Mouse (Mus musculus) liver, embryonic 14.5 days (tissue): ENCODE data around the gene Lrrc43. TPM values are rescaled to one million over a fixed set of nuclear protein-coding genes. Genes with fewer than 3 reads are reported as not detected.
A peak's percentile ranks its signal among the peaks of the same experiment; 100 is the strongest.

Experiments
- ATAC-seq: fragments of 200-750 bp; cut with Nextera tagmentation; 2 replicates; pipeline ENCODE4 v1.8.0; 2017; ENCODE audit warnings: moderate number of reproducible peaks, mild to moderate bottlenecking, moderate library complexity; ENCODE audit not compliant: insufficient read depth
- DNase-seq, 3 experiments: peaks; one replicate each; pipeline ENCODE4 v3.0.0-alpha.2; 2012 to 2013; ENCODE audit warnings: low read depth in 3 of 3, low spot score in 3 of 3
- H3K27ac ChIP-seq: fragments of 300-500 bp; sonication (generic); 2 replicates; pipeline ENCODE4 v1.5.1; 2014; ENCODE audit warnings: moderate library complexity, mild to moderate bottlenecking, control low read depth, inconsistent platforms
- H3K27me3 ChIP-seq: fragments of 300-500 bp; sonication (generic); 2 replicates; pipeline ENCODE4 v1.6.1; 2014; ENCODE audit warnings: mild to moderate bottlenecking, low read length, moderate library complexity; ENCODE audit not compliant: control insufficient read depth, insufficient read depth
- H3K36me3 ChIP-seq: fragments of 300-500 bp; sonication (generic); replicated peaks from 2 replicates; pipeline ENCODE4 v1.6.1; 2014; ENCODE audit warnings: low read depth; ENCODE audit not compliant: control insufficient read depth, insufficient read depth
- H3K4me1 ChIP-seq, 2 experiments: fragments of 200-500 bp in 1 of 2; fragments of 300-500 bp in 1 of 2; sonication (generic) in 1 of 2; replicated peaks; 2 replicates each; pipeline ENCODE4 v1.6.1; 2012 to 2014; ENCODE audit warnings: antibody characterized with exemption in 1 of 2, inconsistent platforms in 1 of 2, low read length in 1 of 2; ENCODE audit not compliant: control insufficient read depth in 2 of 2, insufficient read depth in 2 of 2
- H3K4me2 ChIP-seq: fragments of 300-500 bp; sonication (generic); 2 replicates; pipeline ENCODE4 v1.6.1; 2014; ENCODE audit warnings: low read depth, mild to moderate bottlenecking, control low read depth, moderate library complexity
- H3K4me3 ChIP-seq, 2 experiments: fragments of 200-500 bp in 1 of 2; fragments of 300-500 bp in 1 of 2; sonication (generic) in 1 of 2; 2 replicates each; pipeline ENCODE4 v1.5.1; 2012 to 2014; ENCODE audit warnings: low read depth in 2 of 2, low read length in 2 of 2, mild to moderate bottlenecking in 2 of 2, control low read depth in 1 of 2, inconsistent platforms in 1 of 2, moderate library complexity in 1 of 2; ENCODE audit not compliant: insufficient read depth in 1 of 2
- H3K9ac ChIP-seq: fragments of 300-500 bp; sonication (generic); replicated peaks from 2 replicates; pipeline ENCODE4 v1.6.1; 2014; ENCODE audit warnings: mild to moderate bottlenecking, control low read depth, moderate library complexity
- H3K9me3 ChIP-seq: fragments of 300-500 bp; sonication (generic); 2 replicates; pipeline ENCODE4 v1.6.1; 2016; ENCODE audit warnings: low read length, mixed read lengths; ENCODE audit not compliant: control insufficient read depth
- CTCF ChIP-seq: IDR thresholded peaks from 2 replicates; pipeline ENCODE4 v1.5.1; 2016; ENCODE audit warnings: antibody characterized with exemption, low read depth, control low read depth
- EP300 ChIP-seq: IDR thresholded peaks from 2 replicates; pipeline ENCODE4 v1.6.1; 2016; ENCODE audit warnings: antibody characterized with exemption, low read depth
- WGBS: fragments of 180-500 bp; shearing (Covaris S2); extraction: QIAGEN DNeasy Blood & Tissue Kit; methylation state at CpG from one replicate; pipeline ENCODE4 v1.1.7; 2014; ENCODE audit not compliant: insufficient replicate concordance; 5-methylcytosine and 5-hydroxymethylcytosine counted together
- polyA plus RNA-seq, 2 experiments: library from polyadenylated mRNA; depleted of rRNA in 1 of 2; stranded (reverse) in 1 of 2; unstranded in 1 of 2; fragments of >200 nt; fragmentation: Nextera tagmentation in 1 of 2; extraction: Ambion mirVana in 1 of 2; gene quantifications; 2 replicates each; pipeline versions ENCODE4 v1.2.1 to v1.2.3; 2012 to 2014

The Lrrc43 gene
- polyA plus RNA-seq, 2 experiments = not detected

GRCm38 (mm10) chr5:123444069-123444468 is 45.0 kb upstream of the Lrrc43 start:
- no peak overlapping the region for H3K9ac ChIP-seq
- H3K4me3 ChIP-seq = no peak overlapping the region
- no peak for ATAC-seq
- TF ChIP-seq CTCF (peak; percentile 90), EP300 (no peak)
- no peaks in the 10 kb centered on the region for H3K27me3 ChIP-seq
- H3K9me3 ChIP-seq = no peaks in the 10 kb centered on the region
- no peak overlapping the region for H3K27ac ChIP-seq
- DNase-seq = peak; percentile 26 to 32 (median 28)
- H3K4me1 ChIP-seq = no peaks in the 10 kb centered on the region
- H3K36me3 ChIP-seq = no peaks in the 10 kb centered on the region; the same call in 1 of the 2 replicates
- WGBS = 42% methylated on average over 4 of the region's 4 CpGs
- no peak overlapping the region for H3K4me2 ChIP-seq

- no peak for DNase-seq
- H3K27ac ChIP-seq = no peak overlapping the region
- H3K9me3 ChIP-seq = no peaks in the 10 kb centered on the region
- ATAC-seq = no peak
- H3K4me2 ChIP-seq = no peak overlapping the region
- no peaks in the 10 kb centered on the region for H3K27me3 ChIP-seq
- no peaks in the 10 kb centered on the region for H3K4me1 ChIP-seq
- H3K36me3 ChIP-seq = peaks cover 2% of the 10 kb centered on the region; the same call in 1 of the 2 replicates
- H3K9ac ChIP-seq = no peak overlapping the region
- no peak overlapping the region for H3K4me3 ChIP-seq
- WGBS = 75% methylated on average over 5 of the region's 5 CpGs
- no peak for TF ChIP-seq EP300
- TF ChIP-seq CTCF = no peak
Observed at GRCm38 (mm10) chr5:123444849-123445334, 44.2 kb upstream of the Lrrc43 start.

- 68% methylated on average over 7 of the region's 7 CpGs for WGBS
- DNase-seq = no peak
- H3K9me3 ChIP-seq = no peaks in the 10 kb centered on the region
- H3K4me3 ChIP-seq = no peak overlapping the region
- H3K9ac ChIP-seq = no peak overlapping the region
- no peak overlapping the region for H3K27ac ChIP-seq
- no peak overlapping the region for H3K4me2 ChIP-seq
- no peak for TF ChIP-seq CTCF
- H3K4me1 ChIP-seq = no peaks in the 10 kb centered on the region
- no peak for ATAC-seq
- H3K36me3 ChIP-seq = peaks cover 2% of the 10 kb centered on the region; the same call in 1 of the 2 replicates
- H3K27me3 ChIP-seq = no peaks in the 10 kb centered on the region
Observed at GRCm38 (mm10) chr5:123451886-123452285, 37.2 kb upstream of the Lrrc43 start.

GRCm38 (mm10) chr5:123461420-123461819 is 27.7 kb upstream of the Lrrc43 start:
- Histone ChIP-seq H3K27ac (no peak overlapping the region), H3K27me3 (no peaks in the 10 kb centered on the region), H3K36me3 (no peaks in the 10 kb centered on the region), H3K9ac (no peak overlapping the region), H3K9me3 (no peaks in the 10 kb centered on the region), H3K4me3 (no peak overlapping the region), H3K4me1 (no peaks in the 10 kb centered on the region), H3K4me2 (no peak overlapping the region)
- TF ChIP-seq EP300 = no peak
- TF ChIP-seq CTCF = no peak
- ATAC-seq (no peak), DNase-seq (no peak)
- 42% methylated on average over 5 of the region's 5 CpGs for WGBS

- no peaks in the 10 kb centered on the region for H3K4me1 ChIP-seq
- no peak for DNase-seq
- H3K36me3 ChIP-seq = no peaks in the 10 kb centered on the region
- WGBS = 53% methylated on average over 1 of the region's 1 CpGs
- no peak for ATAC-seq
- TF ChIP-seq CTCF (no peak), EP300 (no peak)
- no peaks in the 10 kb centered on the region for H3K9me3 ChIP-seq
- no peaks in the 10 kb centered on the region for H3K27me3 ChIP-seq
- no peak overlapping the region for H3K27ac ChIP-seq
- H3K4me3 ChIP-seq = no peak overlapping the region
- no peak overlapping the region for H3K9ac ChIP-seq
- no peak overlapping the region for H3K4me2 ChIP-seq
Observed at GRCm38 (mm10) chr5:123464638-123465037, 24.5 kb upstream of the Lrrc43 start.
